Mouse (Mus musculus) kidney, postnatal 10 days (tissue): ENCODE data around the gene Rps6ka1.
A peak's percentile ranks its signal among the peaks of the same experiment; 100 is the strongest.
"Not testable (repeated sequence)": the region's sequence is repeated elsewhere in the genome, so short reads cannot be mapped to it uniquely, and the experiment has no call there.

Experiments used
- DNase-seq: peaks from one replicate; pipeline ENCODE4 v3.0.0; 2021; ENCODE audit warnings: mixed read lengths

The Rps6ka1 gene

DNA sequence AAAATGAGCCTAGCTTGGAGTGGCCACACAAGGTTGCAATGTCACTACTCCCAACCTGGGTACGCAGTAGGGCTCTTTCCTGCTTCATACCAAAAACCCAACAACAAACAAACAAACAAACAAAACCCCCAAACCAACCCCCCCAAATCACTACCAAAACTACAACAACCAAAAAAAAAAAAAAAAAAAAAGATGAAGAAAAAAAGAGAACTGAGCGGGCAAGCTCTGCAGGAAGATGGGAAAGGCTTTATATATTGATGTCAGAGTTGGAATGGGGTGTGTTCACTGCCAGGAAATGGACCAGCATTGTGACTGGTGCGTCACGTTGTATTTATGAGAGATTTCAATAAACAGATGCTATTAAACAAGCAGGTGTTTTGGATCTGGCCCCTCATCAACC lies 33.0 kb downstream of the Rps6ka1 start:
- DNase-seq = no peak

DNA sequence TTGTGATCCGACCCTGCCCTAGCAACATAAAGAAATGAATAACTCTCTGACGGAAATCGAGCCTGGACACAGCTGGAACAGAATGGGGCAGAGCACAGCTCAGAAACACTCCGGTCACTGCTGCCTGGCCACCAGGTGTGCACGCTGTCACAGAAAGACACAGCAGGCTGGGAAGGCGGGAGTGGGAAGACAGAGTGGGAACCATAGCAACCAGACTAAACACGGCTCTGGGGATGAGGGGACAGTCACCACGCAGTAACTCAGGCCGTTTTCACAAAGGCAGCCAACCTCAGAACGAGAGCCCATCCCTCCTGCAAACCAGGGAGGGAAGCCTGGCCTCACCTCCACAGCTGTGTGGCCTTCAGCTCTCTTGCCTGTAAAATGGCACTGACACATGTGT lies 34.0 kb downstream of the Rps6ka1 start:
- DNase-seq = no peak

DNA sequence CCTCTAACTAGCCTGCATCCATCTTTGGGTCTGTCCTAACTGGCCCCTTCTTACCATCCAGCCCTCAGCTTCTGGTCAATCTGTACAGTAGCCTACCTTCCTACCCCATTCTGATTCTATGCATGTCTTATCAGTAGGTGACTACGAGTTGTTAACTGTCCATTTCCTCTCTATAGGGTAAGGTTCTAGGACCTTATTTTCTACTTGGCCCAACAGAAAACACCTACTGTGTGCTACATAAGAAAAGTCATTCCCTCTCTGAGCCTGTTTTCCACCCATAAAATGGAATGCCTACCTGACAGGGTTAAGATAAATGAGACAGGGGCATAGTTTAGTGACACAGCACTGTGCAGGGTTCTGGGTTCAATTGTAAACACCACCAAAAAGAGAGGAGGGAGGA lies 41.0 kb downstream of the Rps6ka1 start:
- no peak for DNase-seq

DNA sequence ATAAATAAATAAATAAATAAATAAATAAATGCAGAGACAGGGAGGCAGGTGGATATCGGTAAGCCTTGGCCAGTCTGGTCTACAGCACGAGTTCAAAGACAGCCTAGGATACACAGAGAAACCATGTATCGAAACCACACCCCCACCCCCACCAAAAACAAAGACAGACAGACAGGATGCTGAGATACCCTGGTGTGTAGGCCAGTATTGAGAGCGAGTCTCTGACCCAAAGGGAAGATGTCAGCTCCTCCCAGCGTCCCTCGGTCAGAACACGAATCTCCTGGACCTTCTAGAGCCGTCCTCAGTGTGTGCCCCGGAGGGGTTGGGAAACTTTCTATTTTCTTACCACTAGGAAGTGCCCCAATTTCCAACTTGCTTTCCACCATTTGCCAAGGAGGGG lies 42.5 kb downstream of the Rps6ka1 start:
- DNase-seq = no peak

DNA sequence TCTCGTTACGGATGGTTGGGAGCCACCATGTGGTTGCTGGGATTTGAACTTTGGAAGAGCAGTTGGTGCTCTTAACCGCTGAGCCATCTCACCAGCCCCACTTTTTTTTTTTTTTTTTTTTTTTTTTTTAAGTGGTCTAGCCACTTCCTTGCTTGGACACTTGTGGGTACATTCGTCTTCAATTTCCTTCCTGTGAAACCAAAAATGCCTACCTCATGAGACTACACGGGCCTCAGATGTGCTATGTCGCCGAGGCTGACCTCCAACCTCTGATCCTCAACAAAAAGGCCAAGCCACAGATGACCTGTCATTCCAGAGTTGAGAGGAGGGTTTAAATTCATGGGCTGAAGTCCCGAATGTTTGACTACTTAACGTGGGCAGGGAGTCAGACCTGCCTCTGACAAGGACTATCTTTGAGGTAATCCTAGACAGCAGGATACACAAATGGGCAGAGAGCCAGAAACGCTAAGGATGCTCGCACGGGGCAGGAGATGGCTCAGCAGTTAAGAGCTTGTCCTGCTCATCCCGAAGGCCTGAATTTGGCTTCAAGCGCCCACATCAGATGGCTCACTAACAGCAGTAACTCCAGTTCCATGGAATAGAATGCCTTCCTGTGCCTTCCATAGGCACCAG lies 43.3 kb downstream of the Rps6ka1 start:
- no peak for DNase-seq

DNA sequence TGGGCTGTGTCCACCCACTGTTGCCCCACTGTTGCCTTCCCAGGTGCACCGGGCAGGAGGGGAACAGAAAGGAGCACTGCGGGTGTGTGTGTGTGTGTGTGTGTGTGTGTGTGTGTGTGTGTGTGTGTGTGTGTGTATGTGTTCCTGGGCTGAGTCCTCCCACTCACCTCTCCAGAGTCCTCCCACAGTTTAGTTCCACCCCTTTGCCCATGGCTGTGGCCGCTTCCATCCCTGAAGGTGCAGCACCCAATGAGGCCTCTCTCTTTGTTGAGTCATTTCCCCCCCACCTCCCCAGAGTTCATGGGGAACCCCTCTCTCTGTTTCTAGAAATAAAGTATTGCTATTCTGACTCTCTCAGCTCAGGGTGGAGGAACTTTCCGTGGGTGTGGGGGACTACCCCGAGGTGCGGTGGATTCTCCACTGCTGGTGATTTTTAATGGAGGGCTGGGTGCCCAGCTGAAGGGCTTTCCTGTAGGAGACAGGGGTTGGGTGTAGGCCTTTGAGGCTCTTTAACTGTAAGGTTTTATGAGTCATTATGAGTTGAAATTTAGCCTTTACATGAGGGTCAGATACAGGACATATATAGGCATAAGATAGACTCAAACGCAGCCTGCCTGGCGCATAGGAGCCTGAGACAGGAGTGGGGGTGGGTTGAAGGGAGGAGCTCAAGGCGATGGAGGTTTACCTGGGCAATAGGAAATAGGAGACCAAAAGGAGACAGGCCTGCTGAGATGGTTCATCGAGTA lies 44.4 kb downstream of the Rps6ka1 start:
- DNase-seq = no peak

DNA sequence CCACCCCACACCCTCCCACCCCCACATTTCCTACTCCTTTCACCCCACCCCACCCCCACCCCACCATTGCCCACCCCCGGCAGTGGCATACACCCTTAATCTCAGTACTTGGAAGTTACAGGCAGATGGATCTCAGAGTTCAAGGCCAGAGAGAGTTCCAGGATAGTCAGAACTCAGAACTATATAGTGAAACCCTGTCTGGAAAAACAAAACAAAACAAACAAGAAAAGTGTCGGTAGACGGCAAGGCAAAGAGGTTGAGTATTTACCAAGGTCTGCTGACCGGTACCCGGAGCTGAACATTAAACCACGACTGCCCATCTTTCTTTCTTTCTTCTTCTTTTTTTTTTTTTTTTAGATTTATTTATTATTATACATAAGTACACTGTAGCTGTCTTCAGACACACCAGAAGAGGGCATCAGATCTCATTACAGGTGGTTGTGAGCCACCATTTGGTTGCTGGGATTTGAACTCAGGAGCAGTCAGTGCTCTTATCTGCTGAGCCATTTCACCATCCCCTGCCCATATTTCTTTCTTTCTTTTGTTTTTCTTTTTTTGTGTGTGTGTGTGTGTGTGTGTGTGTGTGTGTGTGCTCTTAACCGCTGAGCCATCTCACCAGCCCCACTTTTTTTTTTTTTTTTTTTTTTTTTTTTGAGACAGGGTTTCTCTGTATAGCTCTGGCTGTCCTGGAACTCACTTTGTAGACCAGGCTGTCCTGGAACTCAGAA lies 45.7 kb downstream of the Rps6ka1 start:
- not testable (repeated sequence) for DNase-seq

DNA sequence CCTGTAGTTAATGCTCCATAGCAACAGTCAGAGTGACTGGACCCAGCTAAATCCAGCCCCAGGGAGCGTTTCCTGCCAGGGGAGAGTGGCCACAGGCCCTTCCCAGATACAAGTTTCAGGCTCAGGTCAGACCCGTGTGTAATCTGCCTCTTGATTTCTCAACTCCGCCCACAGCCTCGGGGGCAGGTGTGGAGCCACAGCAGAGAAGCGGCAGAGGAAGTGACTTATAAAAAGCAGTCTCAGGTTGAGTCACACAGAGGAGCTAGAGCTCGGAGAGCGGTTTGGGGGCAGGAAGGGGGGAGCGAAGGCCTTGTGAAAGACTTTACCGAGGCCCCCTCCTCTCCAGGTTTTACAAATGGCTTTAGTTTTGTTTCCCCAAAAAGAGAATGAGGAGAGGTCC lies 46.6 kb downstream of the Rps6ka1 start:
- DNase-seq = peak; percentile 38

DNA sequence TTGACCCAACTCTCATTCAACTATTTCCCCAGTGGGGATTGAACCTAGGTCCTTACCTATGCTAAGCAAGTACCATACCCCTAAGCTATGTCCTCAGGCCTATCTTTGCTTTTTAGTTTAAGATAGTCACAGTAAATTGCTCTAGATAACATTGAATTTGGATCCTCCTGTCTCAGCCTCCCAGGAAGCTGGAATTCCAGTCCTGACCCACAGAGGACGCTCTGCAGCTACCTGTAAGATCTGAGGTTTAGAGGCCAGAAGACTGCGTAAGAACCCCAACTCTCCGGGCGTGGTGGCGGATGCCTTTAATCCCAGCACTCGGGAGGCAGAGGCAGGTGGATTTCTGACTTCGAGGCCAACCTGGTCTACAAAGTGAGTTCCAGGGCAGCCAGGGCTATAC lies 47.1 kb downstream of the Rps6ka1 start:
- no peak for DNase-seq

DNA sequence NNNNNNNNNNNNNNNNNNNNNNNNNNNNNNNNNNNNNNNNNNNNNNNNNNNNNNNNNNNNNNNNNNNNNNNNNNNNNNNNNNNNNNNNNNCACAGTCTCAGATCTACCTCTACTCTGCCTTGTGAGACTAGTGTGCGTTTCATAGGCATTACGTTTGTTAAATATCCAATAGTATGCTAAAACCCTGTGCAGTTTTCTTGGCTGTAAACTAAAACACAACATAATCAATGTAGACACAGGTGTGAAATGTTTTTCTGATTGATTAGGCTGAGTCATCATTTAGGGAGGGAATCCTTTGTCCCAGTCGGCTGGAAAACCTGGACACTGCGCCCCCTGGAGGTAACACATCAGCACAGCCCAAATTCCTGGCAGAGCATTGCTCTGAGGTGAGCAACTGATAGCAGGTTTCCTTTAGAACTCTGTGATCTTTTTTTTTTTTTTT lies 48.2 kb downstream of the Rps6ka1 start:
- peak; percentile 48 for DNase-seq

DNA sequence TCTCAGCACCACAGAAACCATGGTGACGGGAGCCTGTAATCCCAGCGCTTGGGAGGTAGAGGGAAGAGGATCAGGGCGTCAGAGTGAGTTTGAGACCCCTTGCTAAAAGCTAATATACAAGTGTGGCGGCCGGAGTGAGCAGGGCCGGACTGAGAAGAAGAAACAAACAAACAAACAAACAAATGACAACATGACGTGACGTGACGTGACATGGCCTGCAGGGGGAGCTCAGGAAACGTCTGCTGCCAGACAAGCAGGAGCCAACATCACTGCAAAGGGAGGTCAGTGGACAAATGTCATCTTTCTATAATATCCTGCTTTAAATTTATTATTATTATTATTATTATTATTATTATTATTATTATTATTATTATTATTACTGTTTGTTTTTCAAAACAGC lies 51.0 kb downstream of the Rps6ka1 start:
- DNase-seq = peak; percentile 73

DNA sequence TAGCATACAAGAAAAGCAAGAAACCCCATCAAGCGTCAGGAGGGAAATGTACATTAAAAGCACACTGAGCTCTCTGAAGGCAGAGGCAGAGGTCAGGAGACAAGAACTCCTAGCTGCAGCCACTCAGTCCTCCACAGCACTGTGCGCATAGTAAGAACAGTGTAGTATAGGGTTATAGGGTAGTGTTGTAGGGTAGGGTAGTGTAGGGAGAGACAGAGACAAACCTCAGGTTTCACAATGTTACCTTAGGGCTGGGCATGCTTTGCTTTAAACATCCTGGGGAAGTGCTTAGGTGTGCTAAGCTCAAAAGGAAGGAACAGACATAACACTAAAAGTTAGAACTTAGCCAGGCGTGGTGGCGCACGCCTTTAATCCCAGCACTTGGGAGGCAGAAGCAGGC lies 52.4 kb downstream of the Rps6ka1 start:
- no peak for DNase-seq

DNA sequence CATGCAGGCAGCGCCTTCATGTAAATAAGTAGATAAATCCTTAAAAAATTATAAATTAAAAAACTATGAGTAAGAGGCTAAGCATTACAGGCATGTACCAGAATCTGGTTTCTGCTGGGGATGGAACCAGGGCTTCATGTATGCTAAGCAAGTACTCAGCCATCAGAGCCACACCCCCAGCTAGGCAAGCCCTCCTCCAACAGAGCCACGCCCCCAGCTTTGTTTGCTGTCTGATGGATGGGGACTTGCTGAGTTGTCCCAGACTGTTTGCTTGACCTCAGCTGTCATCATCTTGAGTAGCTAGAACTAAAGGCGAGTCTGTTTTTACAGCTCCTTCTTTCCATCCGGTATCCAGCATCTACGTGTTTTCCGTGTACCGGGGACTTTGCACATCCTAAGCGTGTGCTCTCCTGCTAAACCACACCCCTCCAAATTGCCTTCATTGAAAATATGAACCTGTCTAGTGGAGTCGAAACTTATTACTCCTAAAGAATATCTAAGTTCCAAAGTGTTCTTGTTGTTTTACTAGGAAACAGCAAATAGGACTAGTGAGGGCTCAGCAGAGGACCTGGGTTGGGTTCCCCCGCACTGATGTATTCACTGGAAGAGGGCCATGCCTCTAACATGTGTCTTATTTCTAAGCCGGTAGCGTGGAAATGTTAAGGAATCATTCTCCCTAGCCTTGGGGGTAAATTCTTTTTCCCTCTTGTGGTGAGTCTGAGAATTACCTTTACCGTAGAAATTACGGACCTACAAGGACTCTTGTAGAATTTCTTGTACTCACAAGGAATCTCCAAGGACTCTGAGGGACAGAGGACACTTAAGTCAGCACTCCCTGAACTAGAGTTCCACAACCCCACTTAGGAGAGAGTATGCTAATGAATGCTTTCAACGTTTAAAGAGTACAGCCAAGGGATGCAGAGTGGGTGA lies 54.4 kb downstream of the Rps6ka1 start:
- peak; percentile 63 for DNase-seq

DNA sequence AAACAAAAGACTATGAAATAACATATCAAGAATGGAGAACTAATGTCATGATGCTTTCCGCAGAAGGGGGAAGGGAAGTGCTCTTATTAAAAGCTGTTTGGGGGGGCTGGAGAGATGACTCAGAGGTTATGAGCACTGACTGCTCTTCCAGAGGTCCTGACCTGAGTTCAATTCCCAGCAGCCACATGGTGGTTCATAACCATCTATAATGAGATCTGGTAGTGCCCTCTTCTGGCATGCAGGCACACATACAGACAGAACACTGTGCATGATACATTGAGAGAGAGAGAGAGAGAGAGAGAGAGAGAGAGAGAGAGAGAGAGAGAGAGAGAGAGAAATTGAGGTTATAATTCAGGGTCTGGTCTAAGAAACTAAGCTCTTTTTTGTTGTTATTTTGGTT lies 57.1 kb downstream of the Rps6ka1 start:
- no peak for DNase-seq

DNA sequence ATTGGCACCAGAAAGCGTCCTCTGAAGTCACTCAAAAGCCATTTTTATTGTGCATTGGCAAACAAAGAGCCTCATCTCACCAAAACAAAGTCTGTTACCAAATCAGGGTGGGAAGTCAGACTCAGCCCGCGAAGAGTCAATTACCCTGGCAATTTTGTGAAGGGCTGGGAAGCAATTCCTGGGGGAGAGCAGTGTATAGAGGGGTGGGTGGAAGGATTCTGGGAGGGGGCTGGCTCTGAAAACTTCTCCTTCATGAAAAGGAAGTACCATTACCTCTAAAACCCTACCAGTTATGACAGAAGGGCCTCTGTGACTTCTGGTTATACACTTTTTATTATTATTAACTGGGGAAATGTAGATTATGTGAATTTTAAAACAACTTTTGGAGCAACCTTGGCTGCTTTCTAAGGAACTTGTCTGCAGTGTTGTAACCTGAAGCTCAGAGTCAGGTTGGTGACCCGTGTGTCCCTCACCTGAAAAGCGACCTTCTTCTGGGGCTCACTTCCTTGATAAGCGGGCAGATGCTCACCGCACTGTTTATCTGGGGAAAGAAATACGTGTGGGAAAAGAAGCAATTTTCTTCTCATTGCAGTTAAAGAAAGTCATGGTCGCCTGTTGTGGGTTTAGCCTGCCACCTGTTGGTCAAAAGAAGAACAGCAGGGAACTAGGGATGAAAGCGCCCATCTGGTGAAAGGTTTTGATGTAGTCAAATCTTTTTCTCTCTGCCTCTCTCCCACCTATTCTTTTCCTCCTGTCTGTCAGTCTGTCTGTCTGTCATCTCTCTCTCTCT lies 58.1 kb downstream of the Rps6ka1 start:
- peak; percentile 84 for DNase-seq

DNA sequence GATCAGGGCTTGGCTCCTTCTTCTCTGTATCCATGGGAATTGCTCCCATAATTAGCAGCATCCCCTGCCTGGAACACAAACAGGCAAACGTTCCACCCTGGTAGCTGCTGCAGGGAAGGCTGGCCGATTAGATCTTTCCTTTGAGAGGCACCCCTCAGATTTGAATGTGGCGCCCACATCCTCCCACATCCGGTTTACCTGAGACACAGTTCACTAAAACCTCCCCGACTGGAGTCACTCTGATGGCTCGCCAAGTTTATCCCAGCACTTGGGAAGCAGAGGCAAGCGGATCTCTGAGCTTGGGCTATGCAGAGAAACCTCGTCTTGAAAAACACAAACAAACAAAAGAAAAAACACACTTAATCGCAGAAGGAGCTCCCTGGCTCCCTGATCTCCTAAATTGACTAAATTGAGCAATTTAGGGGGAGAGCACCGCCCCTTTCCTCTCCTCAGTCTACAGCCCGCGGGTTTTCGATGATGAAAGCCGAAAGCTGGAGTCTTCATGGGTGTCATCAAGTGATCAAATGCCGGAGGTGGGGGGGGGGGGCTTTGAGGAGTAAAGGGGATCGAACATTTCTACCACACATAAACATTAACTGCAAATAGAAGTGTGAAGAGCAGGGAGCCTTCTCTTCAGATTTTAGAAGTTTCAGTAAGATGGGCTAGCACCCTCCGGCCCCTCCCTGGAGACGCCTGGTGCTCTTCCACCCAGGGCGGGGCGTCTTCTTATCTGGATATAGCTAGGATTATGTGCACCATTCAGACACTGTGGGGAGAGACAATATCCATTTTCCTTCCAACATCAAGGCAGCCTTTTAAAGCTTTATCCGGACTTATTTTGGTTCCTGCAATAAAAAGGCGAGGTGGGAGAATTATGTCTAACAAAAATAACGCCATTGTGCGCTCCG lies 59.5 kb downstream of the Rps6ka1 start:
- peak; percentile 33 for DNase-seq

DNA sequence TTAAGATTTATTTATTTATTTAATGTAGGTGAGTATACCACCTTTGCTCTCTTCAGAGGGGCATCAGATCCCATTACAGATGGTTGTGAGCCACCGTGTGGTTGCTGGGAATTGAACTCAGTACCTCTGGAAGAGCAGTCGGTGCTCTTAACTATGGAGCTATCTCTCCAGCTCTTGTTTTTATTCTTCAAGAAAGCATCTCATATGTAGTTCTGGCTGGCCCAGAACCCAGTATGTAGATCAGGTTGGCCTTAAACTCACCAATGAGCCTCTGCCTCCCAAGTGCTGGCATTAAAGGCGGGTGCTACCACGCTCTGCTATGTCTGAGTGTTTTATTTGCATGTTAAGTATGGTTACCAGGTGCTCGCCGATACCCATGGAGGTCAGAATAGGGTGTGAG lies 60.2 kb downstream of the Rps6ka1 start:
- DNase-seq = no peak

DNA sequence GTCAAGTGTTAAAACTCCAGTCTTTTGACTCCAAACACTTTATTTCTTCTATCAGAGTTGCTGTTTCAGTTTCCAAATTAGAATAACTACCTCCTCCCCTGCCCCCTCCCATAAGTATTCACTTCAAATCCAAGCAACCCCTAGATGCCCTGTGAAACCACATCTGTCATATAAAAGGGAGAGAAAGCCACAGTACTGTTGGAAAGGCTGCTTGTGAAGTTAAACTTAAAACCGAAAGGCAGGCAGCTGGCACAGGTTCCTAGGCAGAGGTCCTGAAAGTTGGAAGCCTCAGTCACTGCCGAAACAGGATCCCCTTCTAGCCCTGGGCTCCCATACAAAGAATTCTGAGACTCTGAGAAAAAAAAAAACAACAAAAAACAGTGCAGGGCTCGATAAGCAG lies 61.9 kb downstream of the Rps6ka1 start:
- no peak for DNase-seq

DNA sequence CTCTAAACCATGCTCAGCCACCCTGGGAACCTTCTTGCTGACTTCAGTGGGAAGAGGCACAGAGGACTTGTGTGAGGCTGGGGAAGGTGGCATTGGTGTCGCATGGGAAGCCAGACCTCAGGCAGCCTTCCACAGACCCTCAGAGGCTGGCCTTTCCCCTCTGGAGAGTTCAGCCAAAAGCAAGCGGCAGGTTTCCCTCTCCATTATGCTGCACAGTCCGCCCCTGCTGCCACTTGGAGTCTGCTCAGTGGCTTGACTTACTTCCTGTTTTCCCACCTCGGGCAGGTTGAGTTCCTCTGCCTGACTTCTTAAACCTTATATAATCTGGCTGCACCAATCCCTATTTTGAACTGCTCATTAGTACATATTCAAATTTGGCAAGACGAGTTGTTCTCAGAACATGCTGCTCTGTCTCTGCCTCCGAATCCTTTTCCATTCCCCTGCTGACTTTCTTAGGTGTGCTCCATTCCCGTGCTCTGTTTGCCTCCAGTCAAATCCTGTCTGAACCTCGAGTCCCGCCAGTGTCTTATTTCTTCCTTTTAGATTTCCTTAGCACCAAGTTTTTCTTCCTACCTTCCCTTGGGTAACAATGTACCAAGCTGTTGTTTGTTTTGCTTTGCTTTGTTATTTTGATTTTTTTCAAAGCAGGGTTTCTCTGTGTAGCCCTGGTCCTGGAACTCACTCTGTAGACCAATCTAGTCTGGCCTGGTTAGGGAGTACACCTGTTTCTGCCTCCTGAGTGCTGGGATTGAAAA lies 66.6 kb downstream of the Rps6ka1 start:
- peak; percentile 44 for DNase-seq

DNA sequence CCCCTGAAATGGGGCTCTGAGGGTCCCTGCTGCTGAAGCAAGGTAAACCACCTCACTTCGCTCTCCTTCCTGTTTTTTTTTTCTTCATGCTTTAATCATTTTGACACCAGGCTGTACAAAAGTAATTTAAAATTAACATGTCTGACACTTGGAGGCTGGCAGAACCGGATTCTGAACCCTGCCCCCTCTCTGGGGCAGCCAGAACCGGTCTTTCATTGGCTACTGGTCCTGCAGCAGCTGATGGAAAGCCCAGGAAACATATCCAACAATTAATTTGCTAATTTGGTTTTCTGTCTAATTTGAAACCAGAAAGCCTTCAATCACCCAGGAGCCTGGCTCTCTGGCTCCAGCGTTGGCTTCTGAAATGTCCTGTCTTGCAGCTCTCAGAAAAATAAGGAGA lies 67.4 kb downstream of the Rps6ka1 start:
- DNase-seq = no peak
